Mouse (Mus musculus): ENCODE results near the gene Myo6. TPM values are rescaled to one million over a fixed set of nuclear protein-coding genes. Genes with fewer than 3 reads are reported as not detected.

The Myo6 gene
- polyA plus RNA-seq, 1 experiment from 2014 or later = 16.1 TPM

Other genes with a start within 250 kb of the Myo6 start
- gene Filip1, start 152.2 kb upstream of the Myo6 start, polyA plus RNA-seq (2014; fragmentation: Nextera tagmentation; extraction: Ambion mirVana) = 4.0 and 6.2 TPM in 2 replicates
- 61.0 and 70.5 TPM in 2 replicates for gene Senp6, start 98.1 kb upstream of the Myo6 start, polyA plus RNA-seq (2014; fragmentation: Nextera tagmentation; extraction: Ambion mirVana)